Mouse (Mus musculus) limb, embryonic 14.5 days (tissue): ENCODE measurements around the gene Thy1. TPM values are rescaled to one million over a fixed set of nuclear protein-coding genes. Genes with fewer than 3 reads are reported as not detected.

Source experiments
- ATAC-seq: fragments of 200-750 bp; cut with Nextera tagmentation; 2 replicates; pipeline ENCODE4 v1.8.0; 2017; ENCODE audit warnings: low read depth, moderate number of reproducible peaks, moderate TSS enrichment; ENCODE audit not compliant: low FRiP score
- DNase-seq: peaks from one replicate; pipeline ENCODE4 v3.0.0-alpha.2; 2015; ENCODE audit warnings: low spot score
- H3K27ac ChIP-seq: fragments of 300-500 bp; sonication (generic); replicated peaks from 2 replicates; pipeline ENCODE4 v1.5.1; 2014; ENCODE audit warnings: low read depth, mild to moderate bottlenecking, low read length, moderate library complexity, mixed read lengths
- H3K27me3 ChIP-seq: fragments of 300-500 bp; sonication (generic); 2 replicates; pipeline ENCODE4 v1.6.1; 2014; ENCODE audit warnings: low read length, mixed read lengths; ENCODE audit not compliant: control insufficient read depth, insufficient read depth
- H3K36me3 ChIP-seq: fragments of 300-500 bp; sonication (generic); 2 replicates; pipeline ENCODE4 v1.6.1; 2014; ENCODE audit warnings: mild to moderate bottlenecking, low read length, moderate library complexity, mixed read lengths; ENCODE audit not compliant: control insufficient read depth, insufficient read depth
- H3K4me1 ChIP-seq: fragments of 300-500 bp; sonication (generic); 2 replicates; pipeline ENCODE4 v1.6.1; 2014; ENCODE audit warnings: antibody characterized with exemption, low read length, mixed read lengths; ENCODE audit not compliant: control insufficient read depth, insufficient read depth
- H3K4me2 ChIP-seq: fragments of 300-500 bp; sonication (generic); replicated peaks from 2 replicates; pipeline ENCODE4 v1.6.1; 2014; ENCODE audit warnings: low read depth, mild to moderate bottlenecking, low read length, moderate library complexity; ENCODE audit not compliant: severe bottlenecking
- H3K4me3 ChIP-seq: fragments of 300-500 bp; sonication (generic); replicated peaks from 2 replicates; pipeline ENCODE4 v1.5.1; 2014; ENCODE audit warnings: low read length
- H3K9ac ChIP-seq: fragments of 300-500 bp; sonication (generic); 2 replicates; pipeline ENCODE4 v1.6.1; 2014; ENCODE audit warnings: mild to moderate bottlenecking, low read depth, low read length, moderate library complexity; ENCODE audit not compliant: severe bottlenecking
- H3K9me3 ChIP-seq: fragments of 300-500 bp; sonication (generic); 2 replicates; pipeline ENCODE4 v1.6.1; 2016; ENCODE audit warnings: low read length; ENCODE audit not compliant: control insufficient read depth
- POLR2A ChIP-seq: fragments of 200-500 bp; IDR thresholded peaks from 2 replicates; pipeline ENCODE4 v1.8.0; 2012; ENCODE audit warnings: inconsistent platforms, mild to moderate bottlenecking, moderate library complexity, borderline replicate concordance; ENCODE audit not compliant: insufficient read depth, insufficient read length; ENCODE audit errors: extremely low read depth
- WGBS: fragments of 180-500 bp; shearing (Covaris S2); extraction: QIAGEN DNeasy Blood & Tissue Kit; methylation state at CpG from one replicate; pipeline ENCODE4 v1.1.7; 2014; 5-methylcytosine and 5-hydroxymethylcytosine counted together
- polyA plus RNA-seq, 2 experiments: library from polyadenylated mRNA; depleted of rRNA in 1 of 2; stranded (reverse) in 1 of 2; unstranded in 1 of 2; fragments of >200 nt; fragmentation: Nextera tagmentation in 1 of 2; extraction: Ambion mirVana in 1 of 2; gene quantifications; 2 replicates each; pipeline versions ENCODE4 v1.2.1 to v1.2.3; 2012 to 2014

The Thy1 gene
- polyA plus RNA-seq (2012; rRNA removed) (49.8 and 50.4 TPM in 2 replicates), polyA plus RNA-seq (2014; fragmentation: Nextera tagmentation; extraction: Ambion mirVana) (12.6 and 17.2 TPM in 2 replicates)

GRCm38 (mm10) chr9:44042836-44043707, at the start of gene Thy1:
Gene Thy1, plus strand, starts transcription at chr9:44043384.
- H3K9ac ChIP-seq, result peak within 1 kb of the TSS; percentile 40; the same call in 1 of the 2 replicates
- no peak for TF ChIP-seq POLR2A
- H3K4me2 ChIP-seq, result peak within 1 kb of the TSS; percentile 57
- WGBS, result 0% methylated on average over 30 of the region's 30 CpGs
- DNase-seq (peak; percentile 37), ATAC-seq (peak; percentile 75; the same call in 1 of the 2 replicates)
- H3K36me3 ChIP-seq, result no peaks in the 10 kb centered on the region
- peaks cover 23% of the 10 kb centered on the region for H3K27me3 ChIP-seq
- H3K4me1 ChIP-seq, result peaks cover 10% of the 10 kb centered on the region; the same call in 1 of the 2 replicates
- H3K27ac ChIP-seq, result no peak within 1 kb of the TSS
- peak within 1 kb of the TSS; percentile 36 for H3K4me3 ChIP-seq
- H3K9me3 ChIP-seq, result no peaks in the 10 kb centered on the region

GRCm38 (mm10) chr9:43997681-43998080, 45.5 kb upstream of the Thy1 start:
- H3K4me3 ChIP-seq, result no peak overlapping the region
- H3K4me2 ChIP-seq, result no peak overlapping the region
- H3K9me3 ChIP-seq, result no peaks in the 10 kb centered on the region
- H3K4me1 ChIP-seq, result peaks cover 11% of the 10 kb centered on the region; the same call in 1 of the 2 replicates
- DNase-seq, result peak; percentile 31
- no peak for TF ChIP-seq POLR2A
- no peak overlapping the region for H3K27ac ChIP-seq
- no peak for ATAC-seq
- WGBS, result 63% methylated on average over 2 of the region's 2 CpGs
- H3K27me3 ChIP-seq, result no peaks in the 10 kb centered on the region
- H3K9ac ChIP-seq, result no peak overlapping the region
- no peaks in the 10 kb centered on the region for H3K36me3 ChIP-seq

GRCm38 (mm10) chr9:43998851-43999250, 44.3 kb upstream of the Thy1 start:
- Histone ChIP-seq H3K27ac (no peak overlapping the region), H3K9me3 (no peaks in the 10 kb centered on the region), H3K9ac (no peak overlapping the region), H3K4me3 (no peak overlapping the region), H3K36me3 (no peaks in the 10 kb centered on the region), H3K4me2 (no peak overlapping the region), H3K27me3 (no peaks in the 10 kb centered on the region), H3K4me1 (peaks cover 2% of the 10 kb centered on the region; the same call in 1 of the 2 replicates)
- ATAC-seq, result no peak
- DNase-seq, result no peak
- WGBS, result 53% methylated on average over 4 of the region's 4 CpGs
- no peak for TF ChIP-seq POLR2A

GRCm38 (mm10) chr9:44004362-44004761, 38.8 kb upstream of the Thy1 start:
- Histone ChIP-seq H3K27me3 (no peaks in the 10 kb centered on the region), H3K9ac (no peak overlapping the region), H3K4me3 (no peak overlapping the region), H3K4me2 (no peak overlapping the region), H3K4me1 (no peaks in the 10 kb centered on the region), H3K27ac (no peak overlapping the region), H3K9me3 (no peaks in the 10 kb centered on the region), H3K36me3 (no peaks in the 10 kb centered on the region)
- no peak for TF ChIP-seq POLR2A
- DNase-seq, result no peak
- no peak for ATAC-seq
- 62% methylated on average over 3 of the region's 3 CpGs for WGBS

- Histone ChIP-seq H3K4me2 (no peak overlapping the region), H3K27ac (no peak overlapping the region), H3K4me3 (no peak overlapping the region), H3K9me3 (no peaks in the 10 kb centered on the region), H3K27me3 (no peaks in the 10 kb centered on the region), H3K9ac (no peak overlapping the region), H3K36me3 (no peaks in the 10 kb centered on the region), H3K4me1 (no peaks in the 10 kb centered on the region)
- 83% methylated on average over 3 of the region's 3 CpGs for WGBS
- DNase-seq, result no peak
- no peak for ATAC-seq
- TF ChIP-seq POLR2A, result no peak
These were observed 37.9 kb upstream of the Thy1 start for GRCm38 (mm10) chr9:44005305-44005704.
